Mouse (Mus musculus) neural tube, embryonic 11.5 days (tissue): ENCODE results near the gene Ctnnd2. TPM values are rescaled to one million over a fixed set of nuclear protein-coding genes. Genes with fewer than 3 reads are reported as not detected.
A peak's percentile ranks its signal among the peaks of the same experiment; 100 is the strongest.

Experiments used
- ATAC-seq: fragments of 200-750 bp; cut with Nextera tagmentation; 2 replicates; pipeline ENCODE4 v1.8.0; 2017; ENCODE audit warnings: moderate number of reproducible peaks, mild to moderate bottlenecking, moderate TSS enrichment, moderate library complexity; ENCODE audit not compliant: insufficient read depth, low FRiP score, low TSS enrichment
- DNase-seq: peaks from one replicate; pipeline ENCODE4 v3.0.0-alpha.2; 2015; ENCODE audit warnings: low spot score
- H3K27ac ChIP-seq: fragments of 300-500 bp; sonication (generic); 2 replicates; pipeline ENCODE4 v1.5.1; 2014; ENCODE audit warnings: low read depth, mild to moderate bottlenecking, low read length
- H3K27me3 ChIP-seq: fragments of 300-500 bp; sonication (generic); 2 replicates; pipeline ENCODE4 v1.6.1; 2014; ENCODE audit warnings: mild to moderate bottlenecking, low read length, mixed read lengths; ENCODE audit not compliant: control insufficient read depth, insufficient read depth
- H3K36me3 ChIP-seq: fragments of 300-500 bp; sonication (generic); 2 replicates; pipeline ENCODE4 v1.6.1; 2014; ENCODE audit warnings: mild to moderate bottlenecking, low read length, moderate library complexity, mixed read lengths; ENCODE audit not compliant: control insufficient read depth, insufficient read depth
- H3K4me1 ChIP-seq: fragments of 300-500 bp; sonication (generic); 2 replicates; pipeline ENCODE4 v1.6.1; 2014; ENCODE audit warnings: low read length, mixed read lengths; ENCODE audit not compliant: control insufficient read depth, insufficient read depth
- H3K4me2 ChIP-seq: fragments of 300-500 bp; sonication (generic); 2 replicates; pipeline ENCODE4 v1.6.1; 2014; ENCODE audit warnings: low read depth, mild to moderate bottlenecking, moderate library complexity
- H3K4me3 ChIP-seq: fragments of 300-500 bp; sonication (generic); 2 replicates; pipeline ENCODE4 v1.5.1; 2014; ENCODE audit warnings: low read depth, low read length
- H3K9ac ChIP-seq: fragments of 300-500 bp; sonication (generic); 2 replicates; pipeline ENCODE4 v1.6.1; 2014; ENCODE audit warnings: mild to moderate bottlenecking, low read length
- H3K9me3 ChIP-seq: fragments of 300-500 bp; sonication (generic); 2 replicates; pipeline ENCODE4 v1.6.1; 2016; ENCODE audit warnings: low read length; ENCODE audit not compliant: control insufficient read depth
- WGBS: fragments of 180-500 bp; shearing (Covaris S2); extraction: QIAGEN DNeasy Blood & Tissue Kit; methylation state at CpG from one replicate; pipeline ENCODE4 v1.1.7; 2014; 5-methylcytosine and 5-hydroxymethylcytosine counted together
- polyA plus RNA-seq: library from polyadenylated mRNA; unstranded; fragments of >200 nt; fragmentation: Nextera tagmentation; extraction: Ambion mirVana; gene quantifications from 2 replicates; pipeline ENCODE4 v1.2.1, GENCODE M21; 2014

The Ctnnd2 gene
- polyA plus RNA-seq, 1 experiment from 2014 or later: 24.0 TPM

DNA sequence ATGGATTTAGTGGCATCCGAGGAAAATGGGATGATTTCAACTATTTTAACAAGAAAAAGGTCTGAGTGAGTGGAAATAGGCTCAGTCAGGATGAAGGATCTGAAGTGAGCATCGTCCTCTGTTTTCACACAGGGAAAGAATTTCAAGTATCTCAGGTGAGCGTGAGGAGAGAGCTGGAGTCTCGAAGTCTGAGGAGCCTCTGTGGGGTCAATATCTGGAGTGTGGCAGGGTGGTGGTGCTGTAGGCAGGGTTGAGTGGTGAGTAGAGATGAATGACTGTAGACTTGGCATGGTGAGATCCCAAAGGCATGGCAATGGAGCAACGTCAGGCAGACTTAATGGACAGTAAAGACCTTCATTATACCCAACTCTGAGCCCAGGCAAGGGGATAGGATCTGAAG is 529.2 kb downstream of the Ctnnd2 start:
- DNase-seq (no peak), ATAC-seq (no peak)
- 84% methylated on average over 5 of the region's 5 CpGs for WGBS
- Histone ChIP-seq H3K27me3 (no peaks in the 10 kb centered on the region), H3K4me1 (no peaks in the 10 kb centered on the region), H3K36me3 (no peaks in the 10 kb centered on the region), H3K27ac (no peak overlapping the region), H3K9me3 (no peaks in the 10 kb centered on the region), H3K4me2 (no peak overlapping the region), H3K4me3 (no peak overlapping the region), H3K9ac (no peak overlapping the region)

DNA sequence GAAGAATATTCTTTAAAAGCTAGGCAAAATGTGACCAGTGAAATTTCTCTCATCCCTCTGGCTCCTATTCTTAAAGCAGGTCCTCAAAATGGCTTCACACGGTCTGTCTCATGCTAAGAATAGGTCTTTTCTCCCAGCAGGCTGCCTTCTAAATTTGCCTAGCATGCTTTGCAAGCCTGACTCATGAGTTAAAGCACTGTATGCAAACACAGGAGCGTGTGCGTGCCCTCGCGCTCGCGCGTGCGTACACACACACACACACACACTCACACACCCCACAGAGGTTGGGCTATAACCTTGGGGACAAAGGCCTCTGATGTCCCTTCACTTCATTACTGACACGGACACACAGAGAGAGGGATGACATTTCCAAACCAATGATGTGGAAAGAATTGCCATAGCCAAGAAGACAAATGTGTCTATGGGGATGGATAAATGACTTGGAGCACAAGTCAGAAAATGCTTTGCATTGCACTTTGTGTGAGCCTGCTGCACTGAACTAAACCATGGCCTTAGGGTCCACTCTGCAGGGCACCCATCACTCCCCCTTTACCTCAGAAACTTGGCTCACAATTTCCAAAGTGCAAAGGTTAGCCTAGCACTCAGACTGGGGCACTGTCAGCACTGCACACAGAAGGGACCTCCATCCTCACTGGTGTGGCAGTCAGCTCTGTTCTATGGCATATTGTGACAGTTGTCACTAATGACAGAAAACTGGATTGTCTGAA is 536.8 kb downstream of the Ctnnd2 start:
- WGBS: 65% methylated on average over 10 of the region's 10 CpGs
- no peak overlapping the region for H3K9ac ChIP-seq
- H3K4me3 ChIP-seq: no peak overlapping the region
- no peak overlapping the region for H3K4me2 ChIP-seq
- no peaks in the 10 kb centered on the region for H3K4me1 ChIP-seq
- no peaks in the 10 kb centered on the region for H3K27me3 ChIP-seq
- no peaks in the 10 kb centered on the region for H3K36me3 ChIP-seq
- peak; percentile 38 for DNase-seq
- peak overlapping the region; percentile 42; the same call in 1 of the 2 replicates for H3K27ac ChIP-seq
- no peaks in the 10 kb centered on the region for H3K9me3 ChIP-seq
- ATAC-seq: peak; percentile 75

DNA sequence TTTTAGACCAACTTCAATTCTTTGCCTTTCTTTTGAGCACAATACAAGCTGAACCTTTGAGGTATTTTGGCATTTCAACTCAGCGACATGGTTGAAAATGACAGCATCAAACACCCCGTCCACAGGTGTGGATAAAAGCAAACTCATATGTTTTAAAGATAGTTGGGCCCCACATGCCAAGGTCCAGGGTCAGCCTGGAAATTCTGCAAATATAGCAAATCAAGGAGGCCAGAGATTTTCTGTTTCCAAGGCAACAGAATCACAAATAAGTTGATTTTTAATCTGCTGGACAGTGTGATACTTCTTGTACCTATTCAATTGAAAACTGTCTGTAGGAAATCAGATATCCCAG is 537.3 kb downstream of the Ctnnd2 start:
- Histone ChIP-seq H3K4me2 (no peak overlapping the region), H3K4me1 (no peaks in the 10 kb centered on the region), H3K9ac (no peak overlapping the region), H3K36me3 (no peaks in the 10 kb centered on the region), H3K4me3 (no peak overlapping the region), H3K9me3 (no peaks in the 10 kb centered on the region), H3K27me3 (no peaks in the 10 kb centered on the region), H3K27ac (no peak overlapping the region)
- ATAC-seq (no peak), DNase-seq (no peak)
- WGBS: 91% methylated on average over 2 of the region's 2 CpGs

DNA sequence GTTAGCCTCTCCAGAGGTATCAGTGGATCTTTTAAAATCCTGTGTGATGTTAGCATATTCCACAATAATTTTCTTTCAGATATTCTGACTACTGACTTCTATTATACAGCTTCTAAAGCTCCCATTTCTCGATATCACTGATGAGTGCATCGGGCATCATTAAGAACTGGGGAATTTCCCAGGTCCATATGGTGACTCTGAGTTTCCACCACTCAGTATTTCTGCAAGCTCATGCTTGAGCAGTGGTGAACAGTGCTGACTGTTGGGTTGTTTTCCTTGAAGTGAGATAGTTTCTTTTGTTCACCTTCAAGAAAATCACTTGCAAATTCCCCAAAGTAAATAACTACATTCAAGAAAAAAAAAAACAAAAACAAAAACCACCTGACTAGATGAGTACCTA is 542.4 kb downstream of the Ctnnd2 start:
- no peak for DNase-seq
- ATAC-seq: no peak
- H3K36me3 ChIP-seq: no peaks in the 10 kb centered on the region
- H3K4me2 ChIP-seq: no peak overlapping the region
- H3K9ac ChIP-seq: no peak overlapping the region
- H3K4me3 ChIP-seq: no peak overlapping the region
- H3K27ac ChIP-seq: no peak overlapping the region
- WGBS: 90% methylated on average over 2 of the region's 2 CpGs
- no peaks in the 10 kb centered on the region for H3K27me3 ChIP-seq
- no peaks in the 10 kb centered on the region for H3K9me3 ChIP-seq
- H3K4me1 ChIP-seq: no peaks in the 10 kb centered on the region

GRCm38 (mm10) chr15:30718811-30719210 is 546.4 kb downstream of the Ctnnd2 start:
- Histone ChIP-seq H3K27ac (no peak overlapping the region), H3K4me1 (no peaks in the 10 kb centered on the region), H3K27me3 (no peaks in the 10 kb centered on the region), H3K9me3 (no peaks in the 10 kb centered on the region), H3K9ac (no peak overlapping the region), H3K4me2 (no peak overlapping the region), H3K36me3 (no peaks in the 10 kb centered on the region), H3K4me3 (no peak overlapping the region)
- WGBS: 85% methylated on average over 3 of the region's 3 CpGs
- ATAC-seq (no peak), DNase-seq (no peak)

DNA sequence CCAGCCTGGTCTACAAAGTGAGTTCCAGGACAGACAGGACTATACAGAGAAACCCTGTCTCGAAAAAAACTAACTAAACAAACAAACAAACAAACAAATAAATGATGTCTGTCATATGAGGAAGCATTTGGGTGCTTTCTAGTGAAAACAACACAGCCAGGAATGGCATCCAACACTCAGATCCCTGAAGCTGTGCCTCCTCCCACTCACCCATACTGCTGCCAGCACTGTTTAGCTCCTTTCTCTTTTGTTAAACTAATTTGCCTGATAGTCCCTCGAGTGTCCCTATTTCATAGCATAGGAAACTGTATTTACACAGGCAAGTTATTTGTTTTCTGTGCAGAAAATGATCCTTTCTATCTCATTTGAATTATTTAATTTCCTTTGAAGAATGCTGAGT is 546.8 kb downstream of the Ctnnd2 start:
- Histone ChIP-seq H3K4me3 (no peak overlapping the region), H3K4me1 (no peaks in the 10 kb centered on the region), H3K27ac (no peak overlapping the region), H3K27me3 (no peaks in the 10 kb centered on the region), H3K36me3 (no peaks in the 10 kb centered on the region), H3K4me2 (no peak overlapping the region), H3K9ac (no peak overlapping the region), H3K9me3 (no peaks in the 10 kb centered on the region)
- WGBS: 66% methylated on average over 2 of the region's 2 CpGs
- DNase-seq: no peak
- ATAC-seq: no peak

GRCm38 (mm10) chr15:30721098-30721497 is 548.7 kb downstream of the Ctnnd2 start:
- Histone ChIP-seq H3K36me3 (no peaks in the 10 kb centered on the region), H3K27ac (no peak overlapping the region), H3K27me3 (no peaks in the 10 kb centered on the region), H3K9me3 (no peaks in the 10 kb centered on the region), H3K9ac (no peak overlapping the region), H3K4me1 (no peaks in the 10 kb centered on the region), H3K4me3 (no peak overlapping the region), H3K4me2 (no peak overlapping the region)
- ATAC-seq (no peak), DNase-seq (no peak)
- 71% methylated on average over 2 of the region's 2 CpGs for WGBS

DNA sequence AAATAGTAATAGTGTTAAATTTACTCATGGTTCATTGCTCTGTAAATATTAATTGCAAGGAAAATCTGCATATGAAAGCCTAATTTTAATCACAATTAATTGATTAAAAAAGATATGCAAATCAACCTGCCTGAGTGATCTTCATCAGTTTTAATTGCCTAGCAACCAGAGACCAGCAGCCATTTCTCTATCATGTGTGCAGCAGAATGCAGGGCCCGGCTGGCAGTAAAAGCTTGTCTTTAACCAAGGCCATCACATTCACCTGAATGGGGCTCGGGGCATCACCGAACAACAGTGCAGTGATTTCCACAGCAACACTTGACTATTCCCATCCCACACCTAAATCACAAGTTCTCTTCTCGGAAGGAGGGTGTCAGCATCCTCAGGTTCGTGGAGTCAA is 553.7 kb downstream of the Ctnnd2 start:
- ATAC-seq: no peak
- WGBS: 86% methylated on average over 5 of the region's 5 CpGs
- no peak overlapping the region for H3K4me3 ChIP-seq
- no peak overlapping the region for H3K9ac ChIP-seq
- H3K27me3 ChIP-seq: no peaks in the 10 kb centered on the region
- H3K36me3 ChIP-seq: no peaks in the 10 kb centered on the region
- no peak overlapping the region for H3K4me2 ChIP-seq
- H3K9me3 ChIP-seq: no peaks in the 10 kb centered on the region
- no peak overlapping the region for H3K27ac ChIP-seq
- no peaks in the 10 kb centered on the region for H3K4me1 ChIP-seq
- DNase-seq: no peak

DNA sequence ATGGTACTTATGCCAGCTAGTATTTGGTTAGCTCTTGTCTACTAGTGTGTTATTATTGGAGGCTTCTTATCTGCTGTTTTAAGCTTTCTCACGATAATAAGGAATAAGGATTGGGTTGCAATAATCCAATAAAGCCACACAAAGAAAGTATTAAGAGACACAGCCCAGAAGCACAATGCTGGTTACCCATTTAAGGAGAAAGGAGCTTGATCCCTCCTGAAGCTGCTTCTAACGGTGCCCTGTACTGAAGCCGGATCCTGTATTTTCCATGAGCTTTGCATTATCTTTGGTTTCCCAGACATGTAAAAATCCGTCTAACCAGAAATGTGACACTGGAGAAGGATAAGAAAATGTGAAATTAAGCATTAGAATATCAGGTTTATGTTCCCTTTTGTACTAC is 565.8 kb downstream of the Ctnnd2 start:
- 93% methylated on average over 4 of the region's 4 CpGs for WGBS
- no peaks in the 10 kb centered on the region for H3K9me3 ChIP-seq
- ATAC-seq (no peak), DNase-seq (no peak)
- H3K9ac ChIP-seq: no peak overlapping the region
- H3K4me1 ChIP-seq: no peaks in the 10 kb centered on the region
- no peaks in the 10 kb centered on the region for H3K36me3 ChIP-seq
- H3K4me2 ChIP-seq: no peak overlapping the region
- H3K27me3 ChIP-seq: no peaks in the 10 kb centered on the region
- H3K27ac ChIP-seq: no peak overlapping the region
- H3K4me3 ChIP-seq: no peak overlapping the region
